Mouse (Mus musculus) MEL (cell line): ENCODE data around the gene Tead2. TPM values are rescaled to one million over a fixed set of nuclear protein-coding genes. Genes with fewer than 3 reads are reported as not detected.

ENCODE experiments used
- DNase-seq: peaks from one replicate; pipeline ENCODE4 v3.0.0; 2011; ENCODE audit warnings: low read depth, low spot score
- H3K27ac ChIP-seq: 2 replicates; pipeline ENCODE4 v1.5.1; 2012; ENCODE audit warnings: low read depth, mild to moderate bottlenecking, control low read depth, low read length, moderate library complexity; ENCODE audit not compliant: control insufficient read depth
- H3K27me3 ChIP-seq, 2 experiments: fragments of 150-350 bp in 1 of 2; sonication (generic) in 1 of 2; 2 replicates each; pipeline ENCODE4 v1.6.1; 2012; ENCODE audit warnings: low read length in 2 of 2, mild to moderate bottlenecking in 2 of 2, improper control_type of control experiment in 1 of 2, moderate library complexity in 1 of 2; ENCODE audit not compliant: insufficient read depth in 2 of 2, control insufficient read depth in 1 of 2
- H3K36me3 ChIP-seq, 2 experiments: 2 replicates each; pipeline ENCODE4 v1.6.1; 2012 to 2014; ENCODE audit warnings: low read length in 2 of 2, improper control_type of control experiment in 1 of 2, inconsistent platforms in 1 of 2, mild to moderate bottlenecking in 1 of 2; ENCODE audit not compliant: insufficient read depth in 2 of 2, control insufficient read depth in 1 of 2
- H3K4me1 ChIP-seq, 2 experiments: fragments of 150-350 bp in 1 of 2; sonication (generic) in 1 of 2; 2 replicates each; pipeline ENCODE4 v1.6.1; 2012; ENCODE audit warnings: low read length in 2 of 2, improper control_type of control experiment in 1 of 2, mild to moderate bottlenecking in 1 of 2; ENCODE audit not compliant: insufficient read depth in 2 of 2, control insufficient read depth in 1 of 2
- H3K4me3 ChIP-seq, 2 experiments: fragments of 150-350 bp in 1 of 2; sonication (generic) in 1 of 2; 2 replicates each; pipeline ENCODE4 v1.5.1; 2012; ENCODE audit warnings: low read depth in 2 of 2, low read length in 2 of 2, mild to moderate bottlenecking in 2 of 2, moderate library complexity in 2 of 2, control low read depth in 1 of 2, improper control_type of control experiment in 1 of 2; ENCODE audit not compliant: control insufficient read depth in 1 of 2, insufficient read depth in 1 of 2
- H3K79me2 ChIP-seq: 2 replicates; pipeline ENCODE4 v1.6.1; 2012; ENCODE audit warnings: mild to moderate bottlenecking, low read length, moderate library complexity; ENCODE audit not compliant: control insufficient read depth, poor library complexity, insufficient read depth
- H3K9ac ChIP-seq: 2 replicates; pipeline ENCODE4 v1.6.1; 2012; ENCODE audit warnings: low read depth, mild to moderate bottlenecking, control low read depth, low read length, moderate library complexity; ENCODE audit not compliant: control insufficient read depth, poor library complexity, severe bottlenecking
- H3K9me3 ChIP-seq: fragments of 150-350 bp; sonication (generic); replicated peaks from 2 replicates; pipeline ENCODE4 v1.6.1; 2012; ENCODE audit warnings: mild to moderate bottlenecking, low read length, improper control_type of control experiment, moderate library complexity; ENCODE audit not compliant: insufficient read depth
- BHLHE40 ChIP-seq: IDR thresholded peaks from 2 replicates; pipeline ENCODE4 v1.6.1; 2012; ENCODE audit warnings: low read depth, mild to moderate bottlenecking, inconsistent platforms, low read length, improper control_type of control experiment, borderline replicate concordance
- CHD1 ChIP-seq: IDR thresholded peaks from 2 replicates; pipeline ENCODE4 v1.6.1; 2012; ENCODE audit warnings: low read depth, mild to moderate bottlenecking, inconsistent platforms, low read length, improper control_type of control experiment
- CHD2 ChIP-seq: IDR thresholded peaks from 2 replicates; pipeline ENCODE4 v1.6.1; 2011; ENCODE audit warnings: low read length, improper control_type of control experiment
- CTCF ChIP-seq, 3 experiments: IDR thresholded peaks in 2 of 3; conservative IDR thresholded peaks in 1 of 3; 2 replicates each; pipeline ENCODE4 v1.5.1; 2011 to 2012; ENCODE audit warnings: low read length in 3 of 3, low read depth in 2 of 3, mild to moderate bottlenecking in 2 of 3, improper control_type of control experiment in 1 of 3, inconsistent platforms in 1 of 3, mixed read lengths in 1 of 3, moderate library complexity in 1 of 3; ENCODE audit not compliant: control insufficient read depth in 1 of 3, insufficient read depth in 1 of 3, poor library complexity in 1 of 3, severe bottlenecking in 1 of 3
- E2F4 ChIP-seq: IDR thresholded peaks from 2 replicates; pipeline ENCODE4 v1.6.1; 2011; ENCODE audit warnings: low read depth, low read length, improper control_type of control experiment, borderline replicate concordance
- ELF1 ChIP-seq: IDR thresholded peaks from 2 replicates; pipeline ENCODE4 v1.6.1; 2014; ENCODE audit warnings: low read depth, mild to moderate bottlenecking, inconsistent platforms, low read length, improper control_type of control experiment, moderate library complexity
- EP300 ChIP-seq, 2 experiments: IDR thresholded peaks; 2 replicates each; pipeline ENCODE4 v1.6.1; 2011; ENCODE audit warnings: improper control_type of control experiment in 2 of 2, low read length in 2 of 2, low read depth in 1 of 2, mild to moderate bottlenecking in 1 of 2
- GATA1 ChIP-seq: IDR thresholded peaks from 2 replicates; pipeline ENCODE4 v1.6.1; 2011; ENCODE audit warnings: low read depth, low read length, improper control_type of control experiment
- KAT2A ChIP-seq: conservative IDR thresholded peaks from 2 replicates; pipeline ENCODE4 v1.6.1; 2012; ENCODE audit warnings: low read depth, low read length, improper control_type of control experiment, inconsistent platforms
- MAX ChIP-seq: IDR thresholded peaks from 2 replicates; pipeline ENCODE4 v1.6.1; 2011; ENCODE audit warnings: low read length, improper control_type of control experiment
- MEF2A ChIP-seq: IDR thresholded peaks from 2 replicates; pipeline ENCODE4 v1.6.1; 2014; ENCODE audit warnings: low read depth, mild to moderate bottlenecking, inconsistent platforms, low read length, improper control_type of control experiment; ENCODE audit not compliant: poor library complexity, insufficient replicate concordance, severe bottlenecking; ENCODE audit errors: extremely low read depth
- MXI1 ChIP-seq: IDR thresholded peaks from 2 replicates; pipeline ENCODE4 v1.6.1; 2011; ENCODE audit warnings: mild to moderate bottlenecking, low read depth, low read length, improper control_type of control experiment
- MYB ChIP-seq: IDR thresholded peaks from 2 replicates; pipeline ENCODE4 v1.6.1; 2011; ENCODE audit warnings: mild to moderate bottlenecking, low read depth, low read length, improper control_type of control experiment
- MYC ChIP-seq: IDR thresholded peaks from 2 replicates; pipeline ENCODE4 v1.6.1; 2011; ENCODE audit warnings: low read depth, mild to moderate bottlenecking, low read length, improper control_type of control experiment, moderate library complexity
- NELFE ChIP-seq: IDR thresholded peaks from 2 replicates; pipeline ENCODE4 v1.6.1; 2011; ENCODE audit warnings: low read depth, low read length, improper control_type of control experiment
- NRF1 ChIP-seq: IDR thresholded peaks from 2 replicates; pipeline ENCODE4 v1.6.1; 2014; ENCODE audit warnings: low read depth, mild to moderate bottlenecking, inconsistent platforms, low read length, improper control_type of control experiment, moderate library complexity; ENCODE audit not compliant: poor library complexity, insufficient read depth, severe bottlenecking
- POLR2A ChIP-seq, 2 experiments: IDR thresholded peaks; 2 replicates each; pipeline ENCODE4 v1.6.1; 2011 to 2012; ENCODE audit warnings: low read length in 2 of 2, mild to moderate bottlenecking in 2 of 2, control low read depth in 1 of 2, improper control_type of control experiment in 1 of 2, low read depth in 1 of 2, moderate library complexity in 1 of 2; ENCODE audit not compliant: control insufficient read depth in 1 of 2, insufficient read depth in 1 of 2, poor library complexity in 1 of 2
- POLR2AphosphoS2 ChIP-seq: IDR thresholded peaks from 2 replicates; pipeline ENCODE4 v1.6.1; 2011; ENCODE audit warnings: low read length, improper control_type of control experiment
- POLR2AphosphoS5 ChIP-seq: IDR thresholded peaks from 2 replicates; pipeline ENCODE4 v1.6.1; 2012; ENCODE audit warnings: low read depth, borderline replicate concordance, mild to moderate bottlenecking, inconsistent platforms, low read length, moderate library complexity, mixed read lengths
- RAD21 ChIP-seq: IDR thresholded peaks from 2 replicates; pipeline ENCODE4 v1.6.1; 2011; ENCODE audit warnings: mild to moderate bottlenecking, low read depth, low read length, improper control_type of control experiment
- RCOR1 ChIP-seq: IDR thresholded peaks from 2 replicates; pipeline ENCODE4 v1.6.1; 2012; ENCODE audit warnings: low read depth, mild to moderate bottlenecking, inconsistent platforms, low read length, improper control_type of control experiment
- SIN3A ChIP-seq: IDR thresholded peaks from 2 replicates; pipeline ENCODE4 v1.6.1; 2012; ENCODE audit warnings: low read length, improper control_type of control experiment, inconsistent platforms
- SMC3 ChIP-seq: IDR thresholded peaks from 2 replicates; pipeline ENCODE4 v1.6.1; 2011; ENCODE audit warnings: low read depth, low read length, improper control_type of control experiment
- TAL1 ChIP-seq: IDR thresholded peaks from 2 replicates; pipeline ENCODE4 v1.6.1; 2012; ENCODE audit warnings: mild to moderate bottlenecking, inconsistent platforms, low read length, moderate library complexity, mixed read lengths
- TBP ChIP-seq: IDR thresholded peaks from 2 replicates; pipeline ENCODE4 v1.8.0; 2011; ENCODE audit warnings: low read depth, low read length, improper control_type of control experiment
- USF1 ChIP-seq: IDR thresholded peaks from 2 replicates; pipeline ENCODE4 v1.6.1; 2014; ENCODE audit warnings: low read depth, mild to moderate bottlenecking, inconsistent platforms, low read length, improper control_type of control experiment, moderate library complexity
- USF2 ChIP-seq, 2 experiments: IDR thresholded peaks; 2 replicates each; pipeline ENCODE4 v1.6.1; 2011 to 2012; ENCODE audit warnings: improper control_type of control experiment in 2 of 2, low read length in 2 of 2, borderline replicate concordance in 1 of 2, inconsistent platforms in 1 of 2, low read depth in 1 of 2, mild to moderate bottlenecking in 1 of 2; ENCODE audit not compliant: insufficient read depth in 1 of 2
- ZC3H11A ChIP-seq: IDR thresholded peaks from 2 replicates; pipeline ENCODE4 v1.6.1; 2012; ENCODE audit warnings: low read depth, mild to moderate bottlenecking, inconsistent platforms, low read length, improper control_type of control experiment
- polyA plus RNA-seq, 2 experiments: library from polyadenylated mRNA; stranded (reverse) in 1 of 2; unstranded in 1 of 2; fragments of >175 nt in 1 of 2; fragments of >200 nt in 1 of 2; gene quantifications; 2 replicates each; pipeline versions ENCODE4 v1.2.1 to v1.2.4; 2012; ENCODE audit warnings: low replicate concordance in 2 of 2, low read depth in 1 of 2; ENCODE audit not compliant: insufficient read length in 2 of 2, insufficient read depth in 1 of 2, missing spikeins in 1 of 2
- total RNA-seq: library from RNA; depleted of rRNA; stranded (reverse); fragments of 300-350 nt; gene quantifications from 2 replicates; pipeline ENCODE4 v1.2.3, GENCODE M21; 2012

Gene Tead2
- total and polyA plus RNA-seq, 3 experiments: 0.19 to 0.38 TPM; not detected in 1

DNA sequence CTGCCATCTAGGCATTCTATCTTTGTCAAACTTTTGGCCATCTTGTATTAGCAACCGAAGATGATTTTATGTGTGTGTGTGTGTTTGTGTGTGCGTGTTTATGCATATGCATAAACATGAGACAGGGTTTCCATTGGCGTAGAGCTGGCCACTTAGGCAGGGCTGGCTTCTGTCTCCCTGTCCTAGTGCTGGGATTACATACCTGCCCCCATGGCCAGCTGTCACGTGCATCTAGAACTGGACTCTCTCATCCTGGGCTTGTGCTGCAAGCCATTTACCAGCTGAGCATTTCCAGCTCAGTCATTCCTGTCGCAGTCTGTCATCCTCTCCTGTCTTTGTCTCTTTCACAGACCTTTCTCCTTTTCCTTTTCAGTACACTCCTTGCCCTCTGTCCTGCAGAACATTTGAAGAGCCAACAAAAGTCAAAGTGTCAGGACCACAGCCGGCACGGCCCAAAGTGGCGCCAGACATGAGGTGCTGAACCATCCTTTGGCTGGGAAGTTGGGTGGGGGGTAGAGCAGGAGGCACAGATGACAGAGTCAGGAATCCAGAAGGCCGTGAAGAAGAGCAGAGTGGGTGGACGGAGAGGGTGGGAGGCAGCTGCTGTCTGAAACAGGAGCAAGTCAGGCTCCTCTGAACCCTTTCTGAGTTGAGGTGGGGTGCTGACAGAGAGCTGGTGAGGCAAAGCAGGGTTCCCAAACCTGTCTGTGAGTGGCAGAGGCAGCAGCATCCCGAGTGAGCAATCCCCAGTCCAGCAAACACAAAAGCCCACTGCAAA is 41.7 kb downstream of the Tead2 start:
- Histone ChIP-seq H3K9me3 (no peaks in the 10 kb centered on the region), H3K27ac (no peak overlapping the region), H3K4me3 (no peak overlapping the region), H3K27me3 (peaks cover 12 to 22% of the 10 kb centered on the region in 2 experiments), H3K4me1 (no peaks in the 10 kb centered on the region), H3K79me2 (no peaks in the 10 kb centered on the region), H3K36me3 (no peaks in the 10 kb centered on the region), H3K9ac (no peak overlapping the region)
- DNase-seq: no peak
- TF ChIP-seq MYB (no peak), CHD1 (no peak), SMC3 (no peak), SIN3A (no peak), EP300 (IDR thresholded peaks at IDR 0.05; ENCODE audit: low read depth in 1 of 2, low read length in 2 of 2) (no peak), MAX (no peak), RCOR1 (no peak), POLR2AphosphoS2 (no peak), BHLHE40 (no peak), USF2 (IDR thresholded peaks at IDR 0.05; ENCODE audit: borderline replicate concordance in 1 of 2, insufficient read depth in 1 of 2, low read depth in 1 of 2, low read length in 2 of 2) (no peak), POLR2AphosphoS5 (no peak), RAD21 (no peak), ELF1 (no peak), CTCF (IDR thresholded peaks at IDR 0.05 in 2 of 3, conservative IDR thresholded peaks at IDR 0.05 in 1 of 3; ENCODE audit: control insufficient read depth in 1 of 3, insufficient read depth in 1 of 3, low read depth in 2 of 3, low read length in 3 of 3, poor library complexity in 1 of 3, severe bottlenecking in 1 of 3) (no peak), GATA1 (no peak), ZC3H11A (no peak)

DNA sequence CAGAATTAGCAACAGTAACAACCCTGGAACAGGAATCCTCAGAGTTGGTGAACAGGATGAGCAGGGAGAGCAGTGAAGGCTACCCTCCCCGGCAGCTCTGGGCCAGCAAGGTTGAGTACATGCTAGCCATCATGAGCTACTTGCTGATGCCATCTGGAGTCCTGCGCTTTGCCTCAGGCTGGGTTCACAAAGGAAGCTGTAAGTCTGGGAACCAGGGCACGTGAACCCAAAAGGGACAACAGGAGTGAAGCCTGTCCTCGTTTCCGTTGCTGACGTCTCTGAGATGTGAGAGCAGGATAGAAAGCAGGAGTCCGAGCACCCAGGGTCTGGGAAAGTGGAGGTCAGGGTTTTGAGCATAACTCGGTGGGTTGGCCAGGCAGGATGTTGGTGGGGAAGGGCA is 43.7 kb downstream of the Tead2 start:
- no peak overlapping the region for H3K4me3 ChIP-seq
- H3K9ac ChIP-seq: no peak overlapping the region
- no peaks in the 10 kb centered on the region for H3K79me2 ChIP-seq
- H3K9me3 ChIP-seq: no peaks in the 10 kb centered on the region
- no peaks in the 10 kb centered on the region for H3K36me3 ChIP-seq
- peaks cover 9 to 16% of the 10 kb centered on the region in 2 experiments for H3K27me3 ChIP-seq
- no peak for TF ChIP-seq SMC3
- no peak for TF ChIP-seq POLR2A (IDR thresholded peaks at IDR 0.05; ENCODE audit: control insufficient read depth in 1 of 2, insufficient read depth in 1 of 2, low read depth in 1 of 2, low read length in 2 of 2, poor library complexity in 1 of 2)
- TF ChIP-seq RAD21: no peak
- no peak for TF ChIP-seq TAL1
- no peak for TF ChIP-seq RCOR1
- TF ChIP-seq POLR2AphosphoS5: no peak
- no peak for TF ChIP-seq MXI1
- TF ChIP-seq BHLHE40: no peak
- no peak for TF ChIP-seq CHD2
- TF ChIP-seq KAT2A: no peak
- TF ChIP-seq POLR2AphosphoS2: no peak
- TF ChIP-seq MEF2A: no peak
- TF ChIP-seq MYC: no peak
- no peak for TF ChIP-seq NELFE
- no peak for TF ChIP-seq TBP
- TF ChIP-seq NRF1: no peak
- TF ChIP-seq CHD1: no peak
- no peak for TF ChIP-seq E2F4
- no peak for TF ChIP-seq USF1
- H3K4me1 ChIP-seq: no peaks in the 10 kb centered on the region
- DNase-seq: no peak
- no peak overlapping the region for H3K27ac ChIP-seq
